Mouse (Mus musculus) heart, adult 9 months (tissue): ENCODE measurements around the gene Mpdz.

Experiments
- DNase-seq, 2 experiments: peaks; one replicate each; pipeline ENCODE4 v3.0.0; 2022; ENCODE audit warnings: low spot score in 2 of 2

Gene Mpdz

DNA sequence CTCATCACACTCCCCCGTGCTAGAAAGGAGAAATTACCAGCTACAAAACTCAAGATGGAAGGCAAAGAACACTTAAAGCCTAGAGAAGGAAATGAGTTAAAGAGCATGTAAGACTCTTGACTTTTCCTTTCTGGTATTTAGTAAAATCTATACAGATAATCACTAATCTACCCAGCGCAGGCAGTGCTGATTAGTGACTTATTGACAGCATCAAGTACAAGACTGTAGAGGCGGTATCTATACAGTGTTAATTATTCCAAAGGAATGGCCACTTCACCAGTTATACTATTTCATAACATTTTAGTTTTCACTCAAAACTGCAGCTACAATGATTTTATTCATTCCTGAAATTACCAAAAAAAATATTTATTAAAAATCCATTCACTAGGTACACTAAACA, 49.7 kb downstream of the Mpdz start:
- no peak for DNase-seq

DNA sequence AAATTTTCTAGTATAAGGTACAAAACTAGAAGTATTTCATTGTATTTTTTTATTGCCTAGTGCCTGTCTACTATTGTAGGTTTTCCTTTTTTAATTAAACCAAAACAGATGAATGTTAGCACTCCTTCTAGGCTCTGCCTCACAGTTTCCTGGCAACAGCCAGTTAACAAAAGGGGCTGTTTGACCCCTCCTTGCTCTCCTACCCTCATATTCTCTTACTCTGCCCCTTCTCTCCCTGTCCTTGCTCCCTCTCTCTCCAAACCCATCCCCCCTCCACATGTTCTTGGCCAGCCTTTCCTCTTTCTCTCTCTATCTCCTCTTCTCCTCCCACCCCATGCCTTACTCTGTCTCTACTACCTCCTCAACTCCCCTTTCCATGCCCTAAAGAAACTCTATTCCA, 53.4 kb downstream of the Mpdz start:
- DNase-seq, result no peak

DNA sequence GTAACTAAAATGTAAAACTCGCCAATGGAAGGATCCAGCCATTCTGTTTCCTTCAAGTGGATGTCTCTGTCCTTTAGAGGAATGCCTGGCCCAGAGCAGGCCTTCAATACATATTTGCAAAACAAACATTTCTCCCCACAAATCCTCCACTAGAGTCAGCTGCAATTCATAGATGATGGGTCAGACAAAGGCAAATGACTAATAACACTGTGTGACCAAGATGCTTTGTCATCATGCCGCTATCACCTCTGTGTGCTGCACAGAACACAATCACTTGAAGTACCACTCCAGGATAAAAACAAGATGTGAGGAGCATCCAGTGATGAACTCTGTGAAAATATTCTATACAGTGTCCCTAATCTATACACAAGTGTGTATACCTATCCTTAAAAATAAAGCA, 55.0 kb downstream of the Mpdz start:
- DNase-seq, result no peak

DNA sequence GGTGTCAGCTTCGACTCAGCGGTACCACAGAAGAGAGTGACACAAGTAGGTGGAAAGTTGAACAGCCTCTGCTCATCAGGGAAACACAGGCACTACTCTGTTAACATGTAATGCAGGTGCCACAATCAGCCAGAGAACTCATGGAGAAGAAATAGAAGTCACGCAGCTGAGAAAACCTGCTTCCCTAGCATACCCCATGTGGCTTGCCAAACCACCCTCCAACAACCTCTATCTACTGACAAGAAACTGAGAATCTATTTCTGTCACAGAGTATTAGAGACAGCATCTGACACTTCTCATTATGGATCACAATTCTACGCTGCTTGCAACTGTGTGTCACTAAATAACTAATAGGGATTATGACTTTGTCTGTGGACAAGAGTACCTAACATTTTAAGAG, 70.3 kb downstream of the Mpdz start:
- peak in 1 of 2 experiments; percentile 3 for DNase-seq

DNA sequence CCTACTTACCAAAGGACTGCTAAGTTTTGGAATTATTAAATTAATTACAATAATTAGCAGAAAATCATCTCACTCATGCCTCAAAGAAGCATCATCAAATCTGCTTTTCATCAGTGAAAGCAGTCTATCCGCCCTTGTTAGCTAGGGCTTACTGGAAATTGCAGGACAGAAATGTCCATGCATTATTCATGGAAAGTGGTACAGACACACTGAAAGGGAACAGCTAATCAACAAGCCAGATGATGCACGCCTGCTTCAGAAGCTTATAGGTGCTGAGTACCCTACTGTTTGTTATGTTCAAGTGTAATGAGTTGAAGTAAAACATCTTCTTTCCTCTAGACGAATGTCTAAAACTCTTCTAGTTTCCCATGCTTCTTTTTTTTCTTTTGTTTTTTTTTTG, 91.2 kb downstream of the Mpdz start:
- no peak for DNase-seq

DNA sequence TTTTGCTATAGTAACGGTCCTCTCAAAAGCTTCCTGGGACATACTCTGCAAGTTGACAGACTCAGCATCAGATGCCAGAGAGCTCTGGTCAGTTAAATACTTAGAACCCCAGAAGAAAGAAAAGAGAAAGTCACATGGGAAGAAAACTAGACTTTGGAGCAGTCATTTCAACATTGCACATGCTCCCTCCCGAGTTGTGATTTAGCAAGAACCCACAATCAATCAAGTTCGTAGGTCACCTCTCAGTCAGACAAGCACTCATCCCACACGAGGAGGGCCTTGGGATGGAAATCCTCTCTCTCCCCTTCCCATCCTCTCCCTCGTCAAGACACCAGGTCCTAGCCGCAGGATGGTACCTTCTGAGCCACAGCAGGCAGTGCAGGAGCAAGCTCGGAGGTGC, 94.0 kb downstream of the Mpdz start:
- DNase-seq, result no peak

DNA sequence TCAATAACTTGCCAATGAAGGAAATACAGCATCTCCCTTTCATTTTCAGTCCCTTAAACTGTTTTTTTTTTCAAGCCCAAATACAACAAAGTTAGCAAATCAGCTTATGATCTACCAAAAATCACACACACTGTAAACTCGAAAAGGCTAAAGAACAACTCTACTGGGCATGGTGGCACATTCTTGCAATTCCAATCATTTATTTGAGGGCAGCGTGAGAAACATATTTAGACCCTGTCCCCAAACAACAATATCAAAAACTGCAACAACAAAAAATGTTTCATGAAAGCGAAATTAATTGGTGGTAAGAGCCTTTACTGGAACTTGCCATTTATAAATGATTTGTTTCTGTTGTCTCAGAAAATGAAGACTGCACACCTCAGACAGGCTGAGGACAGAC, 97.5 kb downstream of the Mpdz start:
- no peak for DNase-seq

DNA sequence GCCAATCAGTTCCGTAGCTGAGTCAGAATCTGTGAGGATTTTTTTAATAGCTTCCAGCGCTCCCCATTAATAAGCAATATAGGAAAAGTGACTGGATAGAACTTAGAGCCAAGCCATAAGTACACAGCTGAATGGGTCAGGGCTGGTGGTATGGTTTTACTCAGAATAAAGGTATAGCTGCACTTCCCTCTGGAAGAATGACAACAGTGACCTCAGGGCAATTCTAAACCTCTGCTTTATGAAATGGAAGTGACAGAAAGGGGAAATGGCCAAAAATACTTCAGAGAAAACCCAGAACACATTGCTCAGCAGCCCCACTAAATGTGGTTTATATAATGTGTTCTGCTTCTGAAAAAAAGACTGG, 109.0 kb downstream of the Mpdz start:
- no peak for DNase-seq

DNA sequence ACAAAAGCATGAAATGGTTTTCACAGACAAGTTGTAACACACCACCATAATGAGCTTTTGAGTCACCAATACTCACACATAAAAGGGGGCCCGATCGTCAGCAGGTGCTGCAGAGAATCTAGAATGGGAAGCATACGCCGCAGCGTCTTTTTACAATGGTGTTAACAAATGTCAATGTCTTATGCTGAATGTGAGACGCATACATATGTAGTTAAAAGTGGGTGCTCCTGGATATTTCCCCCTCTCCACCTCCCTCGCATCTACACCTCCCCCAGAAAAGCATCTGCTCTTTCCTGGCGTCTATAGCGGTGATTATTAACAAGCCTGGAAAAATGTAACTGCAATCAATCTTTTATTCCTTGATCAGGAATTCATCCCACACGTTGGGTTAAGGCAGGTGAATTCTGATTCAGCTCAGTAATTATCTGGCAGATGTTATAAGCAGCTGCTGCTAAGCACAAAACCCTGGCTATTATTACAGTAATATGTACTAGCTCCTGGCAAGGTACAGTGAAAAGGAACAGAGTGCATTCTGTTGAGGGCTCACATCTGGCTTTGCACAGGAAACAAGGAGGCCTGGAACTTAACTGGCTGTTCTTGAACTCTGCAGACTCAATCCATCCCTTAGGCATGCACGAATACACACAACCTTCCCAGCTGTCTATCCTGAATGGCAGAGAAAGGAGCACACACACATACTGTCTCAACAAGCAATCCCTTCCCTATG, 109.6 kb downstream of the Mpdz start:
- DNase-seq, result peak in 1 of 2 experiments; percentile 27

DNA sequence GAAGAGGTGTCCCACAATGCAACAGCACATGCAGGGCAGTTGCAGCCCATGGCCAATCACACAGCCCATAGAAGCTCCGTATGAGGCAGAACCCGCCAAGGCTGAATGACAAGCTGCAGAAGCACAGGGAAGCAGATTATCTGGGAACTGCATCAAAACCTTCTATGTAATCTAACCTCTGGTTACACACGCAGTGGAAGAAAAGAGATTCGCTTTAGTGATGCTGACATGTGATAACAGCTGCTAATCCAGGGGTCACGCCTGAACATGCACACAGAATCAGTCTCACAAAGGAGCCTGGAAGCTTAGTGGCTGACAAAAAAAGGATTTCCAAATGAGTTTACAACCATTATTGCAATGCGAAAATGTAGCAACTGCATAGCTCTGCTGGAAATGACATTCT, 110.2 kb downstream of the Mpdz start:
- DNase-seq, result no peak

DNA sequence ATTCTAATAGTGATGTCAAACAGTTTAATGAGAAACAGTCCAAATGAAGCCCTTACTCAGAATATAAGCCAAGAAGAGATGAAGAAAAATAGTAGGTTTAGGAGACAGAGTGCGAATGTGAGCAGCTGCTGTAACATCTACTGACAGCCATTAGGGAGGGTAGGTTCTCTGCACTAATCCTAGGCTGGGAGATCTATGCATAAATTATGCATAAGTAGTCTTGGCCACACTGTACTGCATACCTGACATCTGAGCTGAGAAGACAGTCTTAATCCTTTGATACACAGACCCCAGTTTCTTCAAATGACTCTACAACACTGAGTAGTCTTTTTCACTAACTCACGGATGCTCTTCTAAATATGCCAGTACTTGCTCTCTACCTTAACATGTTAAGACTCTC, 114.9 kb downstream of the Mpdz start:
- no peak for DNase-seq

DNA sequence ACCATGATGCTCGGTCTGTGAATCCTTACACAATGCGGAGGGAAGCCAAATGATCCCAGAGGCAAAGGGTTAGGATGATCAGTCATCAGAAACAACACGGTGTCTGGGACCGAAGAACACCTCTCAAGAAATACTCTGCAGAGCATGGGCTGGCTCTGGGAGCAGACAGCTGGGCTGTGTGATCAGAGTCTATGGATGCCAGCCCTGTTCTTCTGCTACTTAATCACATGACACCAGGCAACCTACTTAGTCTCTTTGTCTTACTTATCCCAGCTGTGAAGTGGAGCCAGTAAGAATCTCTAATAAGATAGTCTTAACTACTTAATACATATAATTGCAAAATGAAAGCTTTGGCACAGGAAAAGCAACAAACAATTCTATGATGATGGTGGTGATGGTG, 118.8 kb downstream of the Mpdz start:
- DNase-seq, result no peak

DNA sequence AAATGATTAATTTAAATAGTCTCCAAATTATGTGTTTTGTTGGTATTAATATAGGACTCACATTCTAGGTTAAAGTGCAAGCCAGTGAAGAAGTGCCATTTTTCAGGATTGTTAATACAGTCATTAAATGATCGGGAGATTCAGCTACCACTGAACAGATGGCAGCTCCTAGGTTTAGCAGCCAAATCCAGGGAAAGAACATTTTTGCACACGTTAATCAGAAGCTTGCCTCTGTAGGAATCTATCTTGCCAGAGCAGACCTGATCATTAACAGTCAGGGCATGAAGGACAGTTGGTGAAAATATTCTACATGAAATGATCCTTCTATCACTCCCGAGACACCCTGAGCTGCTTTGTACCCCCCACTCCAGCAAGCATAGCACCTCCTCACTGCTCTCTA, 120.4 kb downstream of the Mpdz start:
- no peak for DNase-seq

DNA sequence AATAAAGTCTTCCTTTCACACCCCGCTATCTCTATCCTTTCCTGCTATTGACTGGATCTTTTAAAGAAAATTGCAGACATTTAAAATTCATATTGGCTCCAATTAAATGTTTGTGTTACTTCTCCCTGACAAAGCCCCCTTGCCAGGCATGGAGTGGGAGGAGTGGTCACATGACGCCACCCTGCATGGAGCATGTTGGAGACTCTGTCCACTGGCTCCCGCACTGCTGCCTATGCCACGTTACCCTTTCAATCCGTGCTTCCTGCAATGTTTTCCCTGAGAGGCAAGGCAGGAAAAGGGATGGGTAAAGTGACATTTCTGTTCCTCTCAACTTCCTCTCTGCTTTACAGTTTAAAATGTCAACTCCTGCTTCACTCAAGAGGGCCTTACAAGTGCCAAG, 128.0 kb downstream of the Mpdz start:
- no peak for DNase-seq

DNA sequence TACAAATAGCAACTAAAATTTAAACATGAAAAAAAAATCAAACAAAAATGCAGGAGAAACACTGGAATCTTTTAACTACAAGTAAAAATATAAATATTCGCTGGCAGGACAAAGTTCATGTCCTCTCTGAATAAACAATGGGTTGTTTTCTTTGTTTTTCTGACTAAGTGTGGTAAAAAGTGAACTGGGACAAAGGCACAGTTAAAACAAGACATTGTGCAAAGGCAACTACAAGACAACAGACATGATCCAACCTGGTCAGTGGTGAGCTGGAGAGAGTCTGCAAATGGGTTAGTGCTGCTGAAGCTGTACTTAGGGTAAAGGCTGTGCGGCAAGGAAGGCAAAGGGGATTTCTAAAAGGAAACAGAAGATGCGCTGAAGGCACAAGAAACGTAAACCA, 129.4 kb downstream of the Mpdz start:
- DNase-seq, result no peak

DNA sequence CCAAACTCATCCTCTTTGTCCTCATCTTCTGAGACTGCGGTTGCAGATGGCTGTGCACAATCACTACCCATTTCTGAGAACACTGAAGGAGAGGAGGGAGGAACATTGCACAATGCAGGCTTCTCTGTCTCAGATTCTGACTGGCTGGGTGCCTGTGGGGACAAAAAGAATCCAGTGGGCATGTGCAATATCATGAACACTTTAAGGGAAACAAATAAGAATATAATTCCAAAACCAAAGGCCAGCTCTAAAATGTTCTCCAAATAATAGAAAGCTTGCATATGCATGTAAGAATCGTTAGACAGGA, 132.5 kb downstream of the Mpdz start:
- peak in 1 of 2 experiments; percentile 18 for DNase-seq

DNA sequence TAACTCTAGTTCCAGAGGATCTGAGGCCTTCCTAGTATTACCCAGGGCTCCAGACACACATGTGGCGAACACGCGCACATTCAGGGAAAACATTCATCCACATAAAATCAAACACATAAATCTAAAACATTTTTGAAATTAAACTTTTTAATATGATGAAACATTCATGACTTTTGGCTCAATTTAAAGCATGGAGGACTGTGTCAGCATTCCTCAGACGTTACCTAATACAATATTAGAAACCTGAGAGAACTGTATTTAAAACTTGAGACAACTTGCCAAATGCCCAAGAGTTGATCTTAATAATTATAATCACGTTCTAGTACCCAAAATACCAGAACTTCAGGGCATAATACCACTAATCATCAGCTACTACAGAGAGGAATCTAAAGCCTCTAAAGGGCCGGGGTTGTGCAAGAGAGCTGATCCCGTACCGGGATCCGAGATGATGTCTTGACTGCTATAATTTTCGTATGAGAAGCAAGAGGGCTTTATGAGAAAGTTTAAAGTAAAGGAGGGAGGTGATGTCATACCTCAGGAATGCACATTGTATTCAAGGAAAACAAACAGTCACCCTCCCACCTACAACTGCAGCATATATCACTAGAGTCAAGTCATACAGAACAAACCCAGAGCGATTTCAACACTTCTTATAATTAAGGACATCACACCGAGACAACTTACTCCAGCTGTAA, 133.0 kb downstream of the Mpdz start:
- DNase-seq, result no peak

DNA sequence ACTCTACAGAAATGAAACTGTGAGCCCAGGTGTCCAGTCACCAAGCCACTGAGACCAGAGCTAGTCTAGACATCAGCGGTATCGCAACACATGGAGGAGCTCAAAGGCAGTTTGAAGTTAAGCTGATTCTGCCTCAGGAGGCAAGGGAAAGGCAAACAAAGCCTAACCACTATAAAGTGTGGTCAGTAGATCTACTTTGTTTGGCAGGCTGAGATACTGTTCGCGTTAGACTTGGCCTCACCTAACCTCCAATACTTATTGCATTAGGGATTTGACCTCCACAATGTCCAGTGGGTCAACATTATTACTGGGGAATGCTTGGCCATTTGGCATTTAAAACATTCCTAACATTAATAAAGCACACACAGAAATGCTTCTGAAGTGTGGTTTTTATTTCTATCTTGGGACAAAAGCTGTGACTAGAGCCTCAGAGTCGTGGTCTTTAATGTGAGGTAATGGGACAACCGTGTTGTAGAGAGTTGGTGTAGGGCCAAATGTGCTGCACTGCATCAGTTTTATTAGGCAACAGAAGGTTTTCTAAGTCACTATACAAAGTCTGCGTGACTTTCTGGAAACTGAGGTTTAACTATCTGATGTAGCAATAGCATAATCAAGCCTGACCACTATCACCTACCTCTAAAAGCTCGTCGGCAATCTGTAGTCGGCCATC, 134.9 kb downstream of the Mpdz start:
- DNase-seq, result no peak

DNA sequence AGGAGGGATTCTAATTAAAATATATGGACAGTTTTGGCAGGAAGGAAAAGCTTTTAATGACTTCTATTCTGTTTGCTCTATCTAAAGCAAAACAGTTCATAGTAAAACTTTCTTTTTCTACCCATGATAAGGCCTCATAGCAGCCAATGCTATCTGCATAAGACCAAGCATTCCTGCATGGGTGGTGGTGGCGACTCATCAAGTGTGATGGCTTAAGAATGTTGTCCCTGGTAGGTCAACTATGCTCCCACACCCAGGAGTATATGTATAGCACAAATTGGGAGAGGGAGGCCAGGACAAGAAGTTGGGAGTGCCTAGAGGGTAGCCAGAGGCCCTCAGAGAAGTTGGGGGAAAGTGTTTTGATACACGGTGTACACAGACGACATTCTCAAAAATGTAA, 140.6 kb downstream of the Mpdz start:
- DNase-seq, result no peak

DNA sequence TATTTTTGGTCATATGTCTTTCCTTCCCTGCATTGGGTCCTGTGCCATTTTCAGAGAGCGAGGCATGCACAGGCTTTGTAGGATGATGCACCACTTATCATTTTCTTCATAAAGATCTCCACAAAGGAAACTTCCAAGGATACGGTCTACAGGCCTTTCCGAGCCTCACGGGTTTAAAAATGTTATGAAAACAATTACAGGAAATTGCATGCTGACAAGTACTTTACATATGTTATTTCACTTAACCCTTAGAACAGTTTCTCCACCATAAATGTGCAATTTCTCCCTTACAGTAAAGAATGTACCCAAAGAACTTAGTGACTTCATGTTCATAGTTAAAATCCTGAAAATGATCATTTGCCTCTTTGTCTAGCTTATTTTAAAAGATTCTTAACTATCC, 144.2 kb downstream of the Mpdz start:
- DNase-seq, result no peak

DNA sequence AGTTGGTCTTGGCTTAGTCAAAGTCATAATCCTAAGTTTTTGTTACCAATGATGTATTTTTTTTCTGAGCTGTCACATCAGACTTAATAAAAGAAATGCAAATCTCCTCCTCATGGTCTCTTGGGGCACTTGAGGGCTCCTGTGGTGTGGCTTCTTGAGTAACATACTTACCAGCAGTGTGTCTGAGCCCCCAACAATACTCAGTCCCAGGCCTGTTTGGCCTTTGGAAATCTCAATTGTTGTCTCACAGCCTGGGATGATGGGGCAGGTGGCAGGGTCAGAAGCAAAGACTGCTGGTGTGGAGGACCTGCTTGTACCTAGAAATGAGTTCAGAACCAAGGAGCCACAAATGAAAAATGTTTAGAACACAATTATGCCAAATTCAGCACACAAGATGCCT, 149.3 kb downstream of the Mpdz start:
- no peak for DNase-seq

DNA sequence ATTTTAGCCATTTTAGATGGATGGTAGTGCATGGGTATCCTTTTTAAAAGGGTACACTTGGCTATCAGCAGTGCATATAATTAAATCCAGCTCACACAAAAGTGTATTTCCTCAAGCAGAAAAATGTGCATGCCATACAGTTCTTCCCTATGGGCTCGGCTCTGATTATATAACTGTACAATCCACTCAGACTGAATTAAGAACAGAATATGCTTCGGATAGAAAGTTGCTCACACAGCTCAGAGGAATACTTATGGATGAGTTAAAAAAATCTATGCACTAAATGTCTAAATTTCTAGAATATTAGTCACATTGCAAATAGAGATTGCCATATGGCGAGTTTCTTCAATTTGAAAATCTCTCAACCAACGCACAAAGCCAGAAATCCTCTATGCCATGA, 157.1 kb downstream of the Mpdz start:
- DNase-seq, result no peak

DNA sequence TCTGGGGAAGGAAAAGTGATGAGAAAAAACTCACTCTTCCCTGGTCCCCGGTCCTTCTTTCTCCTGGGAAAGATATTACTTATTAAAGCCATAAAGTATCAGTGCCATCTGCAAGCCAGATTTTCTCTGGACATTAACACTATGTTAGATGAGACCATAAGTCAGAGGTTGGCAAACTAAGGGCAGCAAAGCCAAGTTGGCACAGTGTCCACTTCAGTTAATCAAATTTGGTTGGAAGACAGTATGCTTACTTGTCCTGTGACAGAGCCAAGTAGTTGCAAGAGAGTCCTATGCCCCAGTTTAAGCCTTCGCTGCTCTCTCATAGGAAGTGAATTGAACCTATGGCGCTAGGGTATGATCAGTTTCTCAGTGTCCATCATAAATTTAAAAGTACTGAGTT, 159.0 kb downstream of the Mpdz start:
- no peak for DNase-seq

DNA sequence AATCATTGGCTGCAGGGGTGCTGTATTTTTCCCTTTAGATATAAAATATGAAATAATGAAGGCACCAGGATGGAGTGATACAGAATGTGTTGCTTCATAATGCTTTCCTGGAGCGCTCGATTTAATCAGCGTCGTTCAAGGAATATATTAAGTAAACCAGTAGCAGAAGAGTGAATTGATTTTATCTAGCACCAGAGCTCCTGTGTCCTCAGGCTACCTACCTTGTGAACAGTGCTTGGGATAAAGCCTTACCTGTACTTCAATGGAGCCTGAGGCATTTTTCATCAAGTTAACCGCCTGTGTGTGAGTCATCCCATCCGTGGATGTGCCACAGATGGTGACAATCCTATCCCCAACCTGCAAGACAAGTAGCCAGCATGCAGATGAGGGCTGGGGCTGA, 159.5 kb downstream of the Mpdz start:
- DNase-seq, result no peak
